Comparison of ENCODE assay signal across 8 mouse cellular contexts in the genomic region with DNA sequence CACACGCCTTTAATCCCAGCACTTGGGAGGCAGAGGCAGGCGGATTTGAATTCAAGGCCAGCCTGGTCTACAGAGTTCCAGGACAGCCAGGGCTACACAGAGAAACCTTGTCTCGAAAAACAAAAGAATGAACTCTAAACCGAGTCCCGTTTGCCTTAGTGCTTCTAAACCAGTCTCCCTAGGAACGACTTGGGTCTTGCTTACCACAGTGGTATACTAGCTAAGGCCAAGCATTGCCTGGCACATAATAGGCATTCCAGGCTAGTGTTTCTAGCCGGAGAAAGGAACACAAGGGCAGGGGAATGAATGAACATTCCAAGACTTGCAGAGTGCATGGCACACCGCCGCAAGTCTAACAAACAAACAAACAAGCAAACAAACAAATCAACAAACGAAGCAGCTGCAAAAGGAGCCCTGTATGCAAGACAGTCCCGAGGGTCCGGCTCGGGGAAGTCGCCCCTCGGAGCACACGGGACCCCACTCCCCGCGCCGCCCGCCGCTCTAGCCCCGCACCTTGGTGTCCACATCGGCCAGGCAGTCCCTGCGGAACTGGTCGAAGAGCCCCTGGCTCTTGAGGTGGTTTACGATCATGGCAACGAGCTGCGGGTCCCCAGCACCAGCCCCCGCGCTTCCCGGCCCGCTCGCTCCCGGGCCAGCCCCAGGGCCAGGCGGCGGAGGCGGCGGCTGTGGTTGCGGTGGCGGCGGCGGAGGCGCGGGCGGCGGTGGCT. TPM values are rescaled to one million over a fixed set of nuclear protein-coding genes. Genes with fewer than 3 reads are reported as not detected.
DNase-seq lines count a peak whose midpoint lies in the region; ATAC-seq and TF ChIP-seq lines count a peak whose summit lies in the region.

No protein-coding gene starts in this region.

- peak overlapping the region; percentile 88 for H3K27ac ChIP-seq in testis, adult 2 months (ENCODE audit: control insufficient read depth, insufficient read depth, low read depth, low read length)
- H3K27ac ChIP-seq in liver, postnatal 0 days (ENCODE audit: low read depth): peak overlapping the region; percentile 92

- peak overlapping the region; percentile 95 for H3K9ac ChIP-seq in liver, postnatal 0 days (replicated peaks)

- H3K27me3 ChIP-seq in testis, adult 2 months (ENCODE audit: control insufficient read depth, insufficient read depth, low read length): no peaks in the 10 kb centered on the region
- H3K27me3 ChIP-seq in liver, postnatal 0 days (ENCODE audit: insufficient read depth, low read length): no peaks in the 10 kb centered on the region

- H3K4me2 ChIP-seq in liver, postnatal 0 days (ENCODE audit: low read depth, low read length): peak overlapping the region; percentile 93

- ATAC-seq in liver, postnatal 0 days: no peak

- H3K4me3 ChIP-seq in testis, adult 2 months (ENCODE audit: control insufficient read depth, low read depth, low read length): peak overlapping the region; percentile 97
- H3K4me3 ChIP-seq in liver, postnatal 0 days (ENCODE audit: low read depth, low read length): peak overlapping the region; percentile 90

- H3K9me3 ChIP-seq in liver, postnatal 0 days (ENCODE audit: low read length): no peaks in the 10 kb centered on the region

- H3K4me1 ChIP-seq in testis, adult 2 months (ENCODE audit: control insufficient read depth, insufficient read depth, low read length): peaks cover 14% of the 10 kb centered on the region
- peaks cover 11% of the 10 kb centered on the region for H3K4me1 ChIP-seq in liver, postnatal 0 days (ENCODE audit: insufficient read depth)

- no peak for TF ChIP-seq EP300 in liver, postnatal 0 days (IDR thresholded peaks at IDR 0.05; ENCODE audit: low read depth)

- TF ChIP-seq CTCF in testis, adult 2 months (IDR thresholded peaks at IDR 0.05; ENCODE audit: control insufficient read depth, insufficient read depth, insufficient replicate concordance, low read depth, low read length): no peak
- no peak for TF ChIP-seq CTCF in liver, postnatal 0 days (IDR thresholded peaks at IDR 0.05; ENCODE audit: low read depth)

- no peak; the same call in 1 of the 2 replicates for TF ChIP-seq POLR2A in testis, adult 2 months (IDR thresholded peaks at IDR 0.05; ENCODE audit: control insufficient read depth, low read depth, low read length)

- DNase-seq in cerebellum, adult 9-10 months: peak; percentile 29
- no peak for DNase-seq in cerebellum, postnatal 10 days
- no peak for DNase-seq in testis, postnatal 10 days (ENCODE audit: low spot score)
- peak; percentile 12 for DNase-seq in forelimb bud, embryonic 11.5 days (ENCODE audit: low read depth, low spot score)
- DNase-seq in liver, postnatal 0 days: no peak
- no peak for DNase-seq in urinary bladder, postnatal 36 days (ENCODE audit: low spot score in 2 of 2)
- no peak for DNase-seq in cerebellum, postnatal 4 days (ENCODE audit: low spot score in 2 of 2)

- H3K36me3 ChIP-seq in testis, adult 2 months (ENCODE audit: control insufficient read depth, insufficient read depth, low read length): no peaks in the 10 kb centered on the region
- H3K36me3 ChIP-seq in liver, postnatal 0 days (replicated peaks; ENCODE audit: insufficient read depth, low read length): no peaks in the 10 kb centered on the region; the same call in 1 of the 2 replicates

- WGBS in liver, postnatal 0 days (ENCODE audit: insufficient replicate concordance): under 1% methylated on average over 46 of the region's 46 CpGs

RNA-seq across cellular contexts. Expression of a gene that starts 0.5 kb away (rescaled TPM):
- polyA plus RNA-seq in testis, adult 2 months (2012; rRNA removed): 3.7 and 4.7 TPM in 2 replicates
- polyA plus RNA-seq in liver, postnatal 0 days (2015; fragmentation: Nextera tagmentation; extraction: Ambion mirVana): 7.8 and 8.0 TPM in 2 replicates

Comparison
In these comparisons a context has a peak if more than half of its experiments do, and no peak if none do; other contexts are left out.
1. DNase-seq: peak in cerebellum, adult 9-10 months (single experiment) and forelimb bud, embryonic 11.5 days (single experiment); none in cerebellum, postnatal 10 days (0 of 2), testis, postnatal 10 days (single experiment), liver, postnatal 0 days (single experiment), urinary bladder, postnatal 36 days (0 of 2) and cerebellum, postnatal 4 days (0 of 2).